Mouse (Mus musculus) urinary bladder, adult 2 months (tissue): ENCODE data around the gene Map7d3. TPM values are rescaled to one million over a fixed set of nuclear protein-coding genes. Genes with fewer than 3 reads are reported as not detected.

Experiments
- DNase-seq: peaks from one replicate; pipeline ENCODE4 v3.0.0; 2022; ENCODE audit warnings: low spot score
- polyA plus RNA-seq: library from polyadenylated mRNA; depleted of rRNA; stranded (reverse); fragments of >200 nt; gene quantifications from 2 replicates; pipeline ENCODE4 v1.2.3, GENCODE M21; 2012; rRNA removed

Map7d3 gene
- polyA plus RNA-seq, result 0.37 and 0.55 TPM in 2 replicates

DNA sequence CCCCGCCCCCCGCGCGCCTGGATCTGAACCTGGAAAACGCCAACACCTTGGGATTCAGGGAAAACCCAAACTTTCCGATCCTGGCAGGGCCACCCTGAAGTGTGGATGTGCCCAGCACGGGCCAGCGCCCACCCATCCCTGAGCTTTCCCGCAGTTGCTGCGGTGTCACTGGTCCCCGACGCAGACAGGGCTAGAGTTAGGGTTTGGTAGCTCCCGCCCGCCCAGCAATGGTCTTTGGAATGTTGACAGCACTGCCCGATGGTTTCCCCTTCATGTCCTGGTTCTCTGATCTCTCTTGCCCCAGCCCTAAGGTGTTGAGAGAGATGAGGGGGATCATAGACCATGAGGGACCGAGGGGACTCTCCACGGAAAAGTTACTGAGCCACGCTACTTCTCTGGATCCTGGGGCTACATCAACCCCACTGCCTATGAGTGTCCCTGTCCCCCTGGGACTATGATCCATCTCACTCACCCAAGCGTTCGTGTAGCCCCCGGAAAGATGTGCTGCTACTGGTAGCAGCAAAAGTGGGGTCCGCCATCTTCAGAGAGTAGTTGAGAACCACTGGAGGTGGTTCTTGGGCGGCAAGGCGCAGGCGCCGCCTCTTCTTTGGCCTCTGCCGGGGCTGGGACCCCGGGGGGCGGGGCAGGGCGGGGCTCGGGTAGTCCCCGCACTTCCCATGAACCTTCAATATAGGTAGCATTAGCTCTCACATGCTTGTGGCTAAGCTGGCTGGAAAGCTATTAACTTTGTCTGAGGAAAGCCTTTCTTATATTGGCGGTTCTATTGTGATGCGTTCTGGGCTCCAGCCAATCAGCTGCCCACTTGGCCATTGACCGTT is at the start of gene Map7d3:
TSS of gene Map7d3 (minus strand) at position 562 of the 839 bp plus-strand sequence.
- no peak for DNase-seq

DNA sequence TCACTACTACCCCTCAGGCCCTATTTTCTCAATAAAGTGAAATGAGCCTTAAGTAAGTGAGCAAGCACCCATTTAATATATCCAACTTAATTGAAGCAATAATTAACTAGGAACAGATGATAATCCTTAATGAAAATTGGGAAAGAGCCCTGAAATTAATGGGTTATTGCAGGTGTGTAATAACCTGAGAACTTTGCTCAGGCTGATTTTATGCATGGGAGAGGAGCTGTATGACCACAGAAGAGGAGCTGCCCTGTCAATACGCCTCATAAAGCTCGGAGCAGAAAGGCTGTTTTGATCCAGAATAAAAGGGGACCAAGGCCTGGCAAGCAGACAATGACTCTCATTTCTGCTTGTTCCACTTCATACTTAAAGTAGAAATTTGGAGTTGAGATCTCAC is 47.7 kb upstream of the Map7d3 start, which contains the start of gene Adgrg4:
TSS of gene Adgrg4 (plus strand) at position 301 of the 400 bp plus-strand sequence.
- no peak for DNase-seq

DNA sequence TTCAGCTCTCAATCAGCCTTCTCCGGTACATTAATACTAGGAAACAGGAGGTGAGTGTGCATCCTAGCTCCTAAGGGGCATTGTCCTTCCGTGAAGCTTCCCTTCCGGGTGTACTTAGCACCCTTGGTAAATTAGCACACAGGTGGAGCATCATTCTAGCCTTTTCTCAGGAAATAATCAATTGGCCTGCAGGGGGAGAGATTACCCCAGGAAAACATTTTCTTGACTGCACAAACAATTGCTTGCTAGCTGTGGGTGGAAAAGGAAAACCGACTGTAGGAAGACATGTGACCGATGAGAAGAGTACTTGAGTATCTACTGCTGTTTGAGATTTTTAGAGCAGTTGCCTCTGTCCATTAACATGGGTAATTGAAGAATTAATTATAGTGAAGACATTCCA is 19.1 kb upstream of the Map7d3 start:
- no peak for DNase-seq

DNA sequence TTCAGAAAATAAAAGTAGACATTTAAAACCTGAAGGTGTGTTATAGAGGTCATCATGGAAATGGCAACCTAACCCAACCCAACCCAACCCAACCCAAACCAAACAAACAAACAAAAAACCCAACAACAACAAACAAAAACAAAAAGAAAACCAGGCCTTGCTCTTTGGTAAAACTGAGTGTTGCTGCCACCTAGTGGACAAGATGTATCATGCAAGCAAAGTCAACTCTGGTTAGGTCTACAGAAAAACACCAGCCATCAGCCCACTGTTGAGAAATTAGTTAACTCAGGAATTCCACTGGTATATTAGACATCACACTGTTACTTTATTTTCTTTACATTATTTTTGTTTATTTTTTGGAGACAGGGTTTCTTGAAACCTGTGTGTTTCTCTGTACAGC is 17.2 kb upstream of the Map7d3 start:
- no peak for DNase-seq

DNA sequence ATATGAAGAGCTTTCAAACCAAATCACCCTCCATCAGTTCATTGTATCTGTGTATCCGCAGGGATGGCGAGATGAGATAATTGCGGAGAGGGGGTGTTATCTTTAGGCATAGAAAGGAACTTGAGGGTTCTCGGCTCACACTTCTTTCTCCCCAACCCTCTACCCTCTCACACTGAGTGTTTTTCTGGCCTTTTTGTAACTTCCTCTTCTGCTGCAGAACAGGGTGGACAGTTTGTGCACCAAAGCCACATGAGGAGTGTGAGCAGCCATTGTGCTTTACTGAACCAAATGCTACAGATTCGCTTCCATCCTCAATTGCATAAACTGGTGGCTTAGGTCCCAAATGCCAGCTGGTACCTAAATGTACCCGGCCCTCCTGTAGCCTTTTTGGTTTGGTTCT is 13.7 kb upstream of the Map7d3 start:
- DNase-seq, result no peak

DNA sequence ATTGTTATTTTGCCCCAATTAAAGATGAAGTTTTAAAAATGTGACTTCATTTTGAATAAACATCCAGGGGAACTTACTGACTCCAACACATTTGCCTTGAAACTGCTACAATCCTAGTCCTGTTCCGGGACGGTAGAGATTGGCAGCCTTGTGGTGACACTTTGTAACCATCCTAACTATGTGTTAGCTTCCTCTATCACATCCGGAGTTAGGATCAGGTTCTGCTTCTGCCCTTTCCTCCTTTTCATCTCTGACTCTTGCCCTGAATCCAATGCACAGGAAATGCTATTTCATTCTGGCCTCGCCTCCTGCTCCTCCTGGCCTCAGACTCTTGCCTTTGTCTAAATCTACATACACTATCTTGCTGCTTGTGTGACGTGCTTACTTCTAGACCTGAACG is 5.4 kb upstream of the Map7d3 start:
- DNase-seq, result no peak

DNA sequence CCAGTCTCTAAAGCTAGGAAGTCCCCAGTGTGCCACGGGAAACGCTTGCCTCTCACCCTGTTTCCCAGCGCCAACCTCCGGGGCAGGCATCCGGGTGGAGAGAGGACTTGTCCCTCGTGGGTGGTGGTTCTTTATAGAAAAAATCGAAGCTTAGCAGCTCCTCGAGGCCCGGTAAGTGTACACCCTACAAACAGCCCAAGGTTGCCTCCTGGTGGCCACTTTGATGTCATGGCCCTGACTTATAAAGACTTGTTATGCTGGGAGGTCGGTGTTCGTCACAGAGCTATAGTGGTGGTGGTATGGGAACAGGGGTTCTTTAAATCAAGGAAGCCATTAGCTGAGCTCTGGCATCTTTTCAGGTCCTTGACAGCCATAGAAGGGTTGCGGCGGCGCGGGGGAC is 30.9 kb downstream of the Map7d3 start:
- peak; percentile 24 for DNase-seq

DNA sequence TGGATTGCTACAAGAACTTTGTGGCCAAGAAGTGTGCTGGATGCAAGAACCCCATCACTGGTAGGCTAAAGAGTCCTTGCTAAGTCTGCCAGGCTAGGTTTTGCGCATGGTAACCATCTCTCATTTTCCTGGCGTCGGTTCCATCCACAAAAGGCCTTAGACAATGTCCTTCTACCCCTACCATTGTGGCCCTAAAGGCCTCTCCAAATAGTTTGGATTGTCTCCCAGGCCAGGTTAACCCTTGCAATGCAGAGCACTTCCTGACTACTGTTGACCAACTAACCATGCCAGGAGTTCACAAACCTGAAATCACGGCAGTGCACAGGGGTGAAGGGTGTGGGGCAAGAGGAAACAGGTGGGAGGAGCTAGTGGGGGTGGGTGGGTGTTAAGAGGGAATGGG is 31.5 kb downstream of the Map7d3 start:
- DNase-seq, result no peak

DNA sequence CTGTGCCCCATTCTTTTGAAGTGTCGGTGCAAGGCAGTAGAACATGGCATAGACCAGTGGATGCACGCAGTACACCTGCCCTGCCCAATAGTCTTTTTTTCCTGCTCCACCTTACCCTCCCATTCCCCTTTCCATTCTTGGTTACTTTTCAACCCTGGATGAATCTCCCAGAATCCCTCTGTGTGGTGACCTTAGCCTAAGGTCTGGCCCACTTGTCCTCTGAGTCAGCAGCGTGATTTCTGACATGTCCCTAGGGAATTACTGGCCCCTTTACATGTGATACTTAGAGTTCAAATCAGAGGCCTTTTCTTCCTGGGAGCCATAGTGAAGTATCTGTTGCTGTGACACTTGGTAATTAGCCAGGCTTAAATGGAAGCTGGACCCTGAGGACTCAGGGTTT is 34.6 kb downstream of the Map7d3 start:
- DNase-seq, result no peak

DNA sequence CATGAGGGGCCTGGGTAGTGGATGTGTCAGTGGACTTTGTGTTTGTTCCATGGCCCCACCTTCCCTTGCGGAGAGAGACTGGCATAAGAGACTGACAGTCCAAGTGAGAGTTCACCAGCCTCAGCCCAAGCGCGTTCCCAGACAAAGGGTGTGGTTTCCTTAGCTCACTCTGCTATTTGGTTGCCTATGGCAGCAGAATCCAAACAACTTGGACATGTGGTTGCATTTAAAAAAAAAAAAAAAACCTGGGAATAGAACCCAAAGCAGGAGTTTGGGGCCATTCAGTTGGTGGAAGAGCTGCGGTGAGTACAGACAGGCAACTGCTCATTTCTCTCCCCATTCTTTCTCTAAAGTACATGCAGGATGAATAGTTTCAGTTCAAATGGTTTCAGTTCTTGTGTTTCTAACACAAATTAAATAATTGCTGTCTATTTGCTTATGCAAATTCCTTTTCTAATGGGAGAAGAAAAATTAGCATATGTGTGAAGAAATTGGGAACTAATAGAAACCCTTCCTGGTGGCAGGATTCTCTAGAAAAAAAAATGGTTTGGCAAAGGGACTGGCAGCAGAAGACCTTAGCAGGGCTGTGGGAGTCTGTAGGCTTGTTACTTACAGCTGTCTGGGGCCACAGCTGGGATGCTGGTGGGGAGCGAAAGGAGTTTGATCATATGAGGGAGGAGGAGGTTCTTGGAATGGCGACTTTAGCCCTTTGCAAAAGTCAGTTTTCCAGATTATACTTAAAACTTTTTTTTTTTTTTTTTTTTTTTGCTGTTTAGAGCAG is 35.7 kb downstream of the Map7d3 start:
- DNase-seq, result no peak

DNA sequence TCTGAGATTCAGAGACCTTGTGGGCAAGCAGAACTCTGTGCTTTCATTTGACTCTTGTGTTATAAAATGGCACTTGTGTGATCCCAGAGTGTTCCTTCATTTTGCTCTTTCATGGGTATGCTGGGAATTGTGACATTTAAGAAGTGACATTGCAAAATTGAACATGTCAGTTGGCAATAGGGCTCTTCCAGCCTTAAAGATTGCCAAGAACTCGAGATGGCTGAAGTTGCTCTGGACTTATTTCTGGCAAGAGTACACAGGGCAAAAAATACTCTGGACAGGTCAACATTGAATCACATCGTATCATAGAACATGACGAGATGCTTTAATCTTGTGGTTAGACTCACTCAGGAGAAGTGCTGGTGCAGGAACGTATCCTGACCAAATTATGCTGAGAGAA is 48.8 kb downstream of the Map7d3 start:
- DNase-seq, result no peak

DNA sequence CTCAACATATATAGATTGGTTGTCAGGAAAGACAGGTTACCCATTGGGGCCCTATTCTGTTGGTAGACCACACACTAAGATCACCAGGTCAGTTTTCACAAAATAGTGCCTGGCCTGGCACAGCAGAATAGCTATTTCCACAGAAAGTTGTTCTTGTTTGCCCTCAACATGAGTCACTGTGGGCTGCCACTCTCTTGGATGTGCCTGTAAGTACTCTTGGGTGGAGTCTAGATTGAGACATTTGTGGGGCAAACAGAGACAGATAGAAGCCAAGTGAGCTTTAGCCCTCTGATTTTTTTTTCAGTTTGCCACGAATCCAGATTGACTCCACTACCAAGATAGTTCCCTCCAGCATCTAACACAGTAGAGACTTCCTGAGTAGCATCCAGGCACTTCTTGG is 50.4 kb downstream of the Map7d3 start:
- DNase-seq, result no peak

DNA sequence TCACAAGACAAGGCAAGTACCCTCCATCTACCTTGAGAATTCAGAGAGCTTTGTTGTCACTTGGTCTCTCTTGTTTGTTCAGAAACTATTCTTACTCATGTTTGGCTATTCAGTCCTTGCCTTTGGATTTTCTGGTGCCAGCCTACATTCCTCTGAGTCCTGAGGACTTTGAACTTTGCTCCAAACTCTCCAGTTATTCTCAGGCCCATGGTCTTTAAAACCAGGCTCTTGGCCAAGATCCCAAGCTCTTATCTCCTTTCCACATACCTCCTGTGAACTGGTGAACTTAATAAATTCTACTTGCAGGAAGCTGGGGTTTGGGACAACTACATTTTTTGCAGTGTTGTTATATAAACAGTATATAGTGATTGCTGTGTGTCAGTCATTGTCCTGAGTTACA is 52.3 kb downstream of the Map7d3 start:
- DNase-seq, result no peak

DNA sequence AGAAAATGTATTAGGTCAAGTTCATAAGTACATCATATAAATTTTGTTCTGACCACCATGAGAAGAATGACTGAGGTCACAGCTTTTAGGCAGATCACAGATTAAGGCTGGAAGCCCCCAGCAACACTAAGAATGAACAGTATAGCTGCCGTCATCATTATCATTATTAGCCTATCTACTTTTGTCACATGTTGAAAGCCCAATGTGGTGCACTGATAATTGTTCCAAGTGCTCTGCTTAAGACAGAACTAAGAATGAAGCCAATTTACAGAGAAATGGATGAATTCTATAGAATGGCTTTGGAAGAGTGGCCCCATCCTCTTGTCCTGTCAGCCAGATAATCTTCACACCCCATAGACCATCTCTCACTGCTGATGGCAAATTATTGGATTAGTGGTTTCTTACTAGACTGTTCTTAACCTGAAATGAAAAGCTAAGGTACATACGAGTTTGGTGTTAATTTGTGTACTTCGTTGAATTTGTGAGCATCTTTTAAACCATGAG is 61.8 kb downstream of the Map7d3 start:
- DNase-seq, result no peak

DNA sequence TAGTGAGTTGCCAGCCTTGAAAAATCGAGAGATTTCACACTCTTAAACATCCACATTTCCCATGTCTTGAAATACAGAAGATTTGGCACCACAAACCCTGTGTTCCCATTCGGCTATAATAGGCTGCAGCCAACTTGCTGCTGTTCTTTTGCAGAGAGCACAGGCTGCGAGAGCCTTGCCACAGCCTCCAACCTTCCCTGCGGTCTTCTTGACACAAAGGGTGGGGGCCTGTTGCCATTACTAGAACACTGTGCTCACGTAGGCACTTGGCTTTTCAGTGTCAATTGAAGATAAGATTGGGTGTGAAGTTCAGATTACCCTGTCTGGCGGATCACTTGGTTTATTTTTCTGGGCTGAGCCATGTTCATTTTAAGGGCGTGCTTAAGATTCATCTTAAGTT is 65.8 kb downstream of the Map7d3 start:
- no peak for DNase-seq

DNA sequence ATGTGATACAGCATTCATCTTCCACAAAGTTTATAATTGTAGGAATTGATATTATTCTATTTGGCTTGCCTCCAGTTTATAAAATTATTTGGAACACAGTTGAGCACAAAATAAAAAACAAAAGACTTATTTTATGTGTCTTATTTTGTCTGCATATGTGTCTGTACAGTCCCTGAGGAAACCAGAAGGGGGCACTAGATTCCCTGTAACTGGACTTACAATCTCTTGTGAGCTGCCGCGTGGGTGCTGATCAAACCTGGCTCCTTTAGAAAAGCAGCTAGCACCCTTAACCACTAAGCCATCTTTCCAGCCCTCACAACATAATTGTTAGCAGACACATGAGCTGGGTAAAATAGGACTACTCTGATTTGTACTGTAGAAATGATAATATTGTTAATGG is 66.5 kb downstream of the Map7d3 start:
- DNase-seq, result no peak

DNA sequence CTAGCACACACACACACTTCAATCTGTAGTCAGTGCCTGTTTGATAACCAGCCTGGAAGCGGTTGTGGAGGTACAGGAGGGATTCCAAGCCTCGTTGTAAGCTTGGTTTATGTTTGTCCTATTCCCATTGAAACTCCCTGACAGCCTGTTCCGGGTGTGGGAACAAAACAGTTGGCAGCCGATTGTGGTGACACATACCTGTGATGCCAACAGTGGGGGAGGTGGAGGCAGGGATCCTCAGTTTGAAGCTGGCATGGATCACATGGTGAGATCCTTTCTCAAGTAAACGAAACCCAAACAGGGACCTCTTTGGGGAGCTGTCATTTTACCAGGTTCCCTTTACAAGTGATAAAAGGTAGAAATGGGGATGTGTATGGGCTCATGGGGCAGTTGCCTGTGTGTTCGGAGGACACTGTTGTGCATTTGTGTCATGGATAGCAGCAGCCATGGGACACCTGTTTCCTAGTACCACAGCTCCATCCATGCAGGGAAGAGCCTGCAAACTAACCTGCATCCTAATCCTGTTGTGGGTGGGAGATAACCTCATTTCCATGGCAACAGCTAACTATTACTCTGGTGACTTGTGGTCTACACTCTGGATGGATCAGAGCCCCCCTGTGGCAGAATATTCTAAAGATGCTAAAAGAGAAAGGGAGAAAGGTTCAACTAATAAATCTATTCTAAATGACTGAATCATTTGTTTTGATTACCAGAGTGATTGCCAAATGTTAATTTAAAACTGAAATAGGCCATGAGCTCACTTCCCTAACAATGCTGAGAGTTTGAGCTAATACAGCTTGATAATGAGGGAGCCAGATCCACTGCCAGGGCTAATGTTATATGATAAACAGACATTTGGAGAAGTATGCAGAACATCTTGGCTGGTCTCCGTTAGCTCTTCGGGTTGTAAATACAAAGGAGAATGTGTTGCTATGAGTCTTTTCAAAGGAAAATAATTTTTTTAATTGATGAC is 68.5 kb downstream of the Map7d3 start:
- DNase-seq, result no peak

DNA sequence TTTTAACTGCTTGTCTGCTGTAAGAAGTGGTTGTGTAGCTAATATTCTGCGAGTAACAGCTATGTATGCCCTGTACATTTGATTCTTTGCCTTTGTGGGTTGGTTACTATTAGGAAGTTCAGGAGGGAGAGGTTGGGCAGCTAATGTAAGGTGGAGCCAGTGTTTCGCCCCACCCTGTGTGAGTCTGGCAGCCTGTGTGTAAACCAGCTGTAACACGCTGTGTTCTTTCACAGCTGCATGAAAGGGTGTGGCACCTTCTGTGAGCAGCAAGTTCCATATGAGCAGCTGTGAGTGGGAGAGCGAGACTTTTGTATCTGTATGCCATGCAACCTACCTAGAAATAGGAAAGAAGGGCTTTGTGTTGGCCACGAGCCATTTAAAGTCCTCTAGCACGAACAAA is 70.0 kb downstream of the Map7d3 start:
- no peak for DNase-seq

DNA sequence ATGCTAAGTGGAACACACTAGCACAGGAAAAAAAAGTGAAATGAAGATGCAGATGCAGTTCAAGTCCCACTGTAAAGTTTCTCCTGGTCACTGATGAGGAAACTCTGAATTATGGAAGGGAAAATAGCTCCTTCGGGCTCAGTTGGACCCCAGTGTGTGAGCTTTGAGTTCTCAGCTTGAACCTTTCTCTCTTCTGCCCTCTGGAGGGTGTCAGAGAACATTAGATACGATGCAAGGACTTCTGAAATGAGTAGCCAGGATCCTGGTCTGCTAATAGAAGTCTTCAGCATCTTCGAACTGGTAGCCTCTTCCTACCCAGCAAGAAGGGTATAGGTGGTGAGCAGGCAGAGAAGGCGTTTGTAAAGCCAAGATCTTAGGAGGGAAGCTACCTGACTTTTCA is 70.6 kb downstream of the Map7d3 start:
- no peak for DNase-seq
